Mouse (Mus musculus) layer of hippocampus, postnatal 25 days (tissue): ENCODE measurements around the gene Tspan4. TPM values are rescaled to one million over a fixed set of nuclear protein-coding genes. Genes with fewer than 3 reads are reported as not detected.

Experiments used
- DNase-seq, 2 experiments: peaks; one replicate each; pipeline ENCODE4 v3.0.0; 2022; ENCODE audit warnings: mixed read lengths in 2 of 2, low spot score in 1 of 2; ENCODE audit errors: extremely low spot score in 1 of 2
- total RNA-seq, 2 experiments: library from RNA; stranded (reverse); gene quantifications; 2 replicates each; pipeline ENCODE4 v1.2.3; 2021

The Tspan4 gene
- total RNA-seq, 2 experiments from 2014 or later = 12.2 to 14.3 TPM

DNA sequence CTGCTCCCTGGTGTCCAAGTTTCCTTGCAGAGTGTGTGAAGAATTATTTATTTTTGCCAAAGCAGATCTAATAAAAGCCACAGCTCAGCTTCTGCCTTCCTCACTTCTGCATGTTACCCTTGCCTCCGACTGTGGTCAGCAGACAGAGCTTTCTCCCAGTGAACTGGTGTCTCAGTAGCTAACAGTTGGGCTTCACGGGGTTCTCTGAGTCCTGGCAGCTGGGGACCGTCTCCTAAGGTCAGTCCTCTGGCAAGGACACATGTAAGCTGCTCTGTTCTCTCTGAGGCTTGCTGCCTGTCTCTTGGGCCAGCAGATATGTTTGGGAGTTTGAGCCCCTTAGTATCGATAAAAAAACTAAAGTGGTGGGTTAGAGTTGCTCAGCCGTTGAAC is 15.0 kb upstream of the Tspan4 start:
- no peak for DNase-seq

DNA sequence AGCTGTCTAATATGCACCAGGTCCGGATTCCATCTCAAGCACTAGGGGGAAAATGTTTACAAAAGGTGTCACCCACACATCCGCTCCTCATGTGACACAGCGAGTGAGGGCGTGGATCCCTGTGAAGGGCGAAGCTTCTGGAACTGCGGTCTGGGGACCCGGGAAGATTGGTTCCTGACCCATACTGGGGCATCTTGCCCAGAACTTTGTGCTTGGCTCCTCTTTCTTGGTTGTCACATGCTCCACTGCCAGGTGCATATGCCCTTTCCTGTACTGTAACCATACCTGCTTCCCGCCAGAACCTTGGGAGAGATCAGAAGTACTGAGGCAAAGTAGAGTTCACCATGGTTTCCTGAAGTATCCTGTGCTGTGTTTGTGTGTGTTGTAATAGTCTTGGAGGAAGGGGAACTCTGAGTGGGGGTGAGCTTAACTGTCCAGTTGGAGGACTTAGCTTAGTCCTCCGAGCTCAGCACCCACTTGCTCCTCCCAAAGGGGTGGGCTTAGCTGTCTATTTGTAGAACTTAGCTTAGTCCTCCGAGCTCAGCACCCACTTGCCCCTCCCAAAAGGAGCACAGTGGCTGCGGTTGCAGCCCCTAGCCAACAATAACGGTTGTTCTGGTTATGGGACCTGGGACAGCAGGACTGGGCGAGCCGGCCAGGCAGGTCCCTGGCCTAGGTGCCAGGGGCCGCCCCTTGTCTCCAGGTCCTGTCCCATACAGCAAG is 14.5 kb upstream of the Tspan4 start, which contains the start of gene Cracr2b:
TSS of gene Cracr2b (plus strand) at position 704 of the 723 bp plus-strand sequence.
- DNase-seq = no peak

DNA sequence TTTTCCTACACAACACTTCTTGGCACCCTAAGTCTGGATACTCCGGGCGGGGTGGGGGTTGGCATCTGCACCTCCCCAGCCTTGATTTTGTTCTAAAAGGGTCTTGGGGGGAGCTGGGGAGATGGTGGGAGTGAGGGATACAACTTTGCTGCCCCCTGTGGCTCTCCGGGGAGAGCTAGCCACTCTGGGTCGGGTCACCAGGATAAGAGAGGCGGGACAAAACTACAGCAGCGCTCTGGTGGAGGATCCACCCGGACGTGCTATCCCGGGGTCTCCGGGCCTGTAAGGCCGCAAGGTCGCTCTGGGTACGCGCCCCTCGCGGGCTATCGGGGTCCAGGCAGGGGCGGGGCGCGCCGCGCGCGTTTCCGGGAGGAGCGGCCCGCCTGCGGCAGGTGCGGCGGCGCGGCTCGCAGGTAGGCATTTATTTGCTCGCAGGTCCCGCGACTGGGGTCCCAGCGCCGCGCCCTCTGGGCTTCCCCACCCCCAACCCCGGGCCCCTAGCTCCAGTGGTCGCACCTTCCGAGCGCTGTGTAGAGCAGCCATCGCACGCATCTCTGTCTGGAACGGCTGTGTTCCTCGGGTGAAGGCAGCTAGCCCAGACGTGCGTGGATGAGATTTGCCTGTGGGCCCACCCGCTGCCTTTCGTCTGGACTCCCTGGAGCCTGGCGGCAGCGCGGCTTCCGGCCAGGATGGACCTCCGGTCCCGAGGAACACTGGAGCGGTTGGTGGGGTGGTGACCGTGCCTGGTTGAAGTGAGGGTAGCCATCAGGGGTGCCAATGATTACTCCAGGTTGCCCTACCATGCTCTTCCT is 13.3 kb upstream of the Tspan4 start:
- DNase-seq = no peak

DNA sequence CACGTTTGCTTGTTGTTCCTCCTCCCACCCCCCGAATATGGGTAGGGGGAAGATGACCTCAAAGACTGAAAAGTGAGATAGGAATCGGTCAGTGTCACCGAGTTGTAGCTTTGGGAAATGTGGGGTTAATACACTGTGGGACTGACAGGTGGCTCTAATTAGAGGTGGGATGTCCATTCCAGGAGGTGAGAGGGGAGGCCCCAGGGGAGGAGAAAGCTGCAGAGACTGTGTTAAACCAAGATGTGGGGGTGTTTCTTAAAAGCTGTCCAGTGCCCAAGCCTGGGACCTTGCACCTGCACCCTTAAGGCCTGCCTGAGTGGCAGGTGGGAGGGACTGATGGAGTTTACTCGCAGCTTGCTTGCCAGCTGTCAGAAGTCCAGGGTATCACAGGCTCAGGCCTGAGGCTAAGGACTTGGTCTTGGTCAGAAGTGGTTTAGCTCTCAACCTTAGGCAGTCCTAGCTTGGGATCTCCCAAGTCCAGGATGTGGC is 12.7 kb upstream of the Tspan4 start:
- no peak for DNase-seq

DNA sequence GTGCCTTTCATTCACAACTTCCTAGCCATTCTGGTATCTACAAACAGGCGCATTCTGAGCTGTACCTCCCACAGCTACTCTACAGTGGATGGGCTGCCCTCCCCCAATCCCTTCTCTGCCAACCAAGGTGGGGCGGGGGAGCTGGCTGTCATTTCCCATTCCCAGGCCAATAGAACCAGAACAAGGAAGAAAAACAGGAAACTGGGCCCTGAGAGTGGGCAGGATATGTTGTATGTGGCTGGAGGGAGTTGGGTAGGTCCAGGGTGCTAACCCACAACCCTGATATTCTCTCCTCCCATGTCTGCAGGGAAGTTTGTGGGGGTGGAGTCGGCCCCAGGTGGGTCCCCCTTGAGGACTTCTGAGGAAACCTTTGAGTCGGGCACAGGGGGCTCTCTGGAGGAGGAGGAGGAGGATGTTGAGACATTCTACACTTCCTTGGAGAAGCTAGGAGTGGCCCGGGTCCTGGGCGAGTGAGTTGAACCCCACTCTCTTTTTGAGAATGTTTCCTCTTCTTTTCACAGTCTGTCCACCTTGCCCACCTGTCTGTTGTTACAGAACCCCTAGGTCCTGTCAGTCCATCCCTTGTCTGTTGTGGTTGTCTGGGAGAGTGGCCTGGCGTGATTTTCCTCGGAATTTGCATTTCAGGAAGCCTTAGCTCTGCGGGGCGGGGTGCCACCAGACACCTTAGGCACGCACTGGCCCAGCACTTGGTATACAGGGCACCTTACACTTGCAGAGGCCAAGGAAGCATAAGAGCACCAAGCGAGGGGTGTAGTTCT is 11.0 kb upstream of the Tspan4 start:
- DNase-seq = no peak

DNA sequence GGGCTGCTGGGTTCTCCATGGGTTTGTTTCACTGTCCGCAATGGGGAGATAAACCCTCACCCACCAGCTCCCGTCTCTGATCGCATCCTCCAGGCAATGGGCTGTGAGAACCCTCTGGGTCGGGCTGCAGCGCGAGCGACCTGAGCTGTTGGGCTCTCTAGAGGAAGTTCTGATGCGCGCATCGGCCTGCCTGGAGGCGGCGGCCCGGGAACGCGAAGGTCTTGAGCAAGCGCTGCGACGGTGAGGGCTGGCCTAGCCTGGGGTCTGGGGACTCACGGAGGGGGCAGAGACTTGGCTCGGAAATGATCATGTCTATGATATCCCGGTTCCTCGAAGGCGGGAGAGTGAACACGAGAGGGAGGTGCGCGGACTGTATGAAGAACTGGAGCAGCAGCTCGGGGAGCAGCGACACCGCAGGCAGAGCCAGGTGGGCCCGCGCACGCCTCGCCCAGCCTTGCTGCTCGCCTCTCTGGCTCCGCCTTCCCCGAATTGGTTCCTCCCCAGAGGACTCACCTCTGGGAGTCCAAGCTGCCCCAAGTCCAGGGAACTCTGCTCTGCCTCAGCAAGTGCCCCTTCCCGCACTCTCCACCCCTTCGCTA is 10.3 kb upstream of the Tspan4 start:
- DNase-seq = no peak

DNA sequence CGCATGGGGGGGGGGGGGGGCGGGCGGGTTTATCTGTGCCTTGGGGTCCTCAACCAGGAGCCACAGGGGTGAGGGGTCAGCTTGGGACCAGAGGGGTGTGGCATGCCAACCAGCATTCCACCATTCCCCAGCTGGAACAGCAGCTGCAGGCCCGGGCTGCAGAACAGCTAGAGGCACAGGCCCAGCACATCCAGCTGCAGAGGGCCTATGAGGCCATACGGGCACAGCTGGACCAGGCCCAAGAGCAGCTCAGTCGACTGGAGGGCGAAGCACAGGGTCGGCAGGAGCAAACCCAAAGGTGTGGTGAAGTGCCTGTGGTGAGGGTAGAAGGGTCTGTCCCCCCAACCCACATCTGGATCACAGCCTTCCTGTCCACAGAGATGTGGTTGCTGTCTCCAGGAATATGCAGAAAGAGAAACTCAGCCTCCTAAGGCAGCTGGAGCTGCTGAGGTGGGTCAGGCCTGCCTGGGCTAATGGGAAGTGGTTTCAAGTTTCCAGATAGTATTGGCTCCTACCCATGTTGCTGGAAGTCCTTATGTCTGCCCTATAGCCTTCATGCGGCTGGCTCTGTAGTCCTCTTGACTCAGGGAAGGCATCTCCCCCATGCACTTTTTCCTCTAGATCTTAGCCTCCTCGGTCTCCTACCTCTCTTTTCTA is 9.5 kb upstream of the Tspan4 start:
- no peak for DNase-seq

DNA sequence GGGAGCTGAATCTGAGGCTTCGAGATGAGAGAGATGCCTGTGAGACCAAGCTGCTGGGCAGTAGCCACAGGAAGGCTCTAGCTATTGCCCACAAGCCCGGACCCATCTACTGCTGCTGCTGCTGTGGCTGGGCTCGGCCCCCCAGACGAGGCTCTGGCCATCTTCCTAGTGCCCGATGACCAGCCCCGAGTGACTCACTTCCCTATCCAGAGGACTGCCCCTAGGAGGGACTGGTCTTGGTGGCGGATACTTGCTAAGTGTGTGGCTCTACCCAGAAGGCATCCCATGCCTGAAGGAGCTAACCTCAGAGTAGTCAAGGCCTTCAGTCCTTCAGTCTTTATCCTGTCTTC is 9.0 kb upstream of the Tspan4 start:
- DNase-seq = no peak

DNA sequence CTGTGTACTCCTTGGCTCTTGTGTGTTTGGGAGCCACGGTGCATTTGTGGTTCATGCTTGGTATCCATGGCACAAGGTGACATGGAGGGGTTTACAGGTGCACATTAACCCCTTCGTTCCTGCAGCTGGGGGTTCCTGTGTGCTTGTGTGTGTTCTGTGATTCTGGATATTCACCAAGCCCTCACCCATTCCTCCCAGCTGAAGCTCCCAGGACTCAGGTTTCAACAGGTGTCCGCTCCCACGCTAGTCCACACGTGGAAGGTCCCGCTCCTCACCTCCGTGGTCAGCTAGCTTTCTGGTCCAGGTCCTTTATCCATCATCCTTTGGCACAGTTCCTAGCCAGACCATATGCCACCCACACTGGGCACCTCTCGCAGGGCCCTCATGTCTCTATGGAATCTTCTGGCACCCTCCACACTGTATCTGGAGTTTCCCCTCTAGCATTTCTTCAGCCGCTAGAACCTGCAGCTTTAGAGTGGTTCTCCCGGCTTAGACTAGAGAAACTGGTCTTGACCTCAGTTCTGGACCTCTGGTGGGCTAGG is 8.4 kb upstream of the Tspan4 start:
- DNase-seq = no peak

DNA sequence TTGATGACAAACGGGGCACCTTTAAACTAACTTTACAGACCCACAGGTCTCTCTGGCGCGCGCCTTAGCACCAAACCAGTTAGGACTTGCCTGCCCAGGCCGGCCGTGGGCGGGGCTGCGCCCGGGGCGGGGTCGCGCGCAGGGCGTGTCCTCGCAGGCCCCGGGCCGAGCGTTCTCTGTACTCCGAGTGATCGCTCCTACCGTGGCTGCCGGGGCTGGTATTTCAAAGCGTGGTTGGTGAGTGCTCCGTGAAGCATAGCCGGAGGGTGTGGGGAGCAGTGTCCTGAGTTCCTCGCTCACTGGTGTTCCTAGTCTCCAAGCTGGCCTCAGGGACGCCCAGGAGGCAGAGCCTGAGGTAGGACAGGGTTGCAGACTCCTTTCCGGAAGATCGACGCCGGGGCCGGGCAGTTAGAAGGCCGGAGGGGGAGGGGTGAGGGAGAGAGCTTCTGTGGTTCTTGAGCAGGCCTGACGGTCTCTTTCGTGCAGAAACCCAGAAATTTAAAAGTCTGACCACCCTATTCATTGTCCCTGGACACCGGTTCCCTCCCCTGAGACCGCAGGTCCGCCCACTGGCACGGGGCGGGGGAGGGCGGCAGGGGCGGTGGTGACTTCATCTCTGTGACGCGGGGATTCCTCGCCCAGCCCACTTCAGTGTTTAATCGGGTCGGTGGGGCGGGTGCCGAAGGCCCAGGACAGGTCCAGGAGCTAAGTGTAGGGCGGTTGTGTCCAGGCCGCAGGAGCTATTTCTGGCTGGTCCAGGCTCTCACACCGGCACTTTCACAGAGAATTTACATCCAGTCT is 7.6 kb upstream of the Tspan4 start, which contains the start of gene Cd151:
TSS of gene Cd151 (plus strand) at position 163 of the 801 bp plus-strand sequence.
- DNase-seq = peak; percentile 49 to 54

DNA sequence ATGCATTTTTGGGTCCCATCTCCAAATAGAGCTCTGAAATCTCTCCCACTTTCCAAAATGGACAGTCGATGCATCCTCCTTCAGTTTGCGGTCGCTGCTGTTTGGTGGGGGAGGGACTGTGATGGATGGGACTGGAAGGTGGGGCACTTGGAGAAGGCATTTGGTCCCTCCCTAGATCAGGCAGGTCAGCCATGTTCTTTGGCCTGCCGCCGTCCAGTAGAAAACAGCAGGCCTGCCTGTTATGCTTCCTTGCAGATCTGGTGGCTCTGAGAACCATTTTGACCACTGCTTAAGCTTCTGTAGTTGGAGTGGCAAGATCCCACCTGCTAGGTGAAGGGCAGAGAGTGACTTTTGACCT is 6.9 kb upstream of the Tspan4 start:
- no peak for DNase-seq

DNA sequence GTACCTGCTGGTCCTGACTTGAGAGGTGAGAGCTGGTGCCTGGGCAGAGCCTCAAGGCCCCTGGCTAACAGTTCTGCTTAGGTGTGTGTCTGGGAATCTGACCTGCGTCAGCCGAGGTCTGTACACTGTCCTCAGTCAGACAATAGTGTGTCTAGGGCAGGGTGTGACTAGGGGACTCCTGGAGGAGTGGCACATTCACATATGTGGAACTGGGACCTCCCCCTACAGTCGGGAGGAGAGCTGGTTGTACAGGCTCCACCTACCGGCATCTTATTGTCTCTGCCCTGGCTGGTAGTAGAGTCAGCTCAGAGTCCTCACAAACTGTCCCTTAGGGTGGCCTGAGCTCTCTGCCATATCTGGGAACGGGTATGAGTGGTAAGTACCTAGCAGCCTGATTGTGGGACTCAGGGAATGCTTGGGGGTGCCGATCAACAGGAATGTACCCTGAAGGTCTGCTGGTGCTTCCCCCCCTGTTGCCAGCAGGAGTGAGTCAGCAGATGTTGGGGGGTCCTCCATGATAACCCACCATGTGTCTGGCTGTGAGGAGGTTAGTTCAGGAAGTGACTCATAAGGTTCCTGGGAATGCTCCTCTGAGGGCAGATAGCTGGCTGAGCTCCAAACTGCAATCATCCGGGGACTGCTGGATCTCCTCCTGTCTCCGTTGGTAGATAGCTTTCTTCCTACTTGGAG is 6.4 kb upstream of the Tspan4 start:
- peak in 1 of 2 experiments; percentile 38 for DNase-seq

DNA sequence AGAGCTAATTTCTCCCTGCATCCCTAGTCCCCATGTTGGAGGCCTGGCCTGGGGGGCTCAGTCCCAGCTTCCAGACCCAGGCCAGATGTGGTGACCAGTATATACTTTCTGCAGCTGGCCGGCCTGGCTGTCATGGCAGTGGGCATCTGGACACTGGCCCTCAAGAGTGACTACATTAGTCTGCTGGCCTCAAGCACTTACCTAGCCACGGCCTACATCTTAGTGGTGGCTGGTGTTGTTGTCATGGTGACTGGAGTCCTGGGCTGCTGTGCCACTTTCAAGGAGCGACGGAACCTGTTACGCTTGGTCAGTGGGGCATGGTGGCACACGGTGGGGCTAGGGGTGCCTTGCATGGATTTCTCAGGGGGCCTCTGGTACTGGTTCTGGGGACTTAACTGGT is 5.7 kb upstream of the Tspan4 start:
- no peak for DNase-seq

DNA sequence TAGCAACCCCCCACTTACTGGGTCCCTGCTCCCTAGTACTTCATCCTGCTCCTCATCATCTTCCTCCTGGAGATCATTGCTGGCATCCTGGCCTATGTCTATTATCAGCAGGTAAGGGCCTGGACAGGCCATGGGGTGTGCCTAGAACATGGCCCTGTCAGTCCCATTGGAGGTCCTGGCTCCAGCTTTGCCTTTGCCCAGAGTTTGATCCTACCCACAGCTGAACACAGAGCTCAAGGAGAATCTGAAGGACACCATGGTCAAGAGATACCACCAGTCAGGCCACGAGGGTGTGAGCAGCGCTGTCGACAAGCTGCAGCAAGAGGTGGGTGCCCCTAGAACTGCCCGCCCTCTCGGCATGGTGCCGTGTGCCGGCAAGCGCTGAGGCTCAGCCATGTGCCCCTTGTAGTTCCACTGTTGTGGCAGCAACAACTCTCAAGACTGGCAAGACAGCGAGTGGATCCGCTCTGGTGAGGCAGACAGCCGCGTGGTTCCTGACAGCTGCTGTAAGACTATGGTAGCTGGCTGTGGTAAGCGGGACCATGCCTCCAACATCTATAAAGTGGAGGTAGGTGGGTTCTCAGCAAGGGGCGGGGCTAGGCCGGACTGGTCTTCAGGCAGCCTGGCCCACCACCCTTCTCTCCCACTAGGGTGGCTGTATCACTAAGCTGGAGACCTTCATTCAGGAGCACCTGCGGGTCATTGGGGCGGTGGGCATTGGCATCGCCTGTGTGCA is 5.0 kb upstream of the Tspan4 start:
- DNase-seq = no peak

DNA sequence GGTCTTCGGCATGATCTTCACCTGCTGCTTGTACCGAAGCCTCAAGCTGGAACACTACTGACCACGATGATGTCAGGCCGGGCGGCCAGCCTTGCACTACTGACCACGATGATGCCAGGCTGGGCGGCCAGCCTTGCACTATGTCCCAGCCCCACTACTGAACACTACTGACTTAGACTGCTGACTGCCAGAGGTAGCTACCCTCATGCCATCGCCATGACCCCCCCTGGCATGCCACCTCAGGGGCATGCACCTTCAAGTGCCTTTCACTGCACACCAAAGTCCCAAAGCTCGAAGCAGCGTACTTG is 4.4 kb upstream of the Tspan4 start:
- no peak for DNase-seq

DNA sequence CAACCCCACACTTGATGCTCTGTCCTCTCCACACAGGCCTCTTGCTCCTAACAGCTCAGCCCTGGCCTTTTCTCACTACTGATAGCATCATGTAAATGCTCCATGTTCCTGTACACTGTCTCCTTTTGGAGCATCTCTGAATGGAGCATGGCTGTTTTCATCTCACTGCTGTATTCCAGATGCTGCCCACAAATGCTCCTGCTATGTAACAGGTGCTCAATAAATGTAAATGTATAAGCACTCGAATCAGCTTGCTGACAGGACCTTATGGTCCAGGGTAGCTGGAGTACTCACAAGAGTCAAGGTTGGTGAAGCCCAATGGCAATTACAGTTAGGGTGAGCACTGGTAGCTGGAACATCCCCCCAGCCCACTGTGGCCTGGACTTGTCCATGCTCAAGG is 3.8 kb upstream of the Tspan4 start:
- DNase-seq = no peak

DNA sequence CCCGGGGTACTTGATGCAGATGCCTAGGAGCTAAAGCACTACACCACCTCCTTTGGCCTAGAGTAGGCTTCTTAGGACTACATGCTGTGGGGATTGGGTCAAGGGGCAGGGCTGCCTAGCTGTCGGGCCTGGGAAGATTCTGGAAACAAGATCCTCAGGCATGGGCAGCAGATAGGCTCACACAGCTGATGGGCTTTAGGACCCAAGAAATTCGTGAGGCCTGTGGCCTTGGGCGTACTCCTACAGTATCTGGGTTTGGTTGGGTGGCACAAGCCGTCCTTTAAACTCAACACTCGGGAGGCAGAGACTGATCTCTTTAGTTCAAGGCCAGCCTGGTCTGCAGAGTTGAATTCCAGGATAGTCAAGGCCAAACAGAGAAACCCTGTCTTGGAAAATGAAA is 2.8 kb upstream of the Tspan4 start:
- no peak for DNase-seq

DNA sequence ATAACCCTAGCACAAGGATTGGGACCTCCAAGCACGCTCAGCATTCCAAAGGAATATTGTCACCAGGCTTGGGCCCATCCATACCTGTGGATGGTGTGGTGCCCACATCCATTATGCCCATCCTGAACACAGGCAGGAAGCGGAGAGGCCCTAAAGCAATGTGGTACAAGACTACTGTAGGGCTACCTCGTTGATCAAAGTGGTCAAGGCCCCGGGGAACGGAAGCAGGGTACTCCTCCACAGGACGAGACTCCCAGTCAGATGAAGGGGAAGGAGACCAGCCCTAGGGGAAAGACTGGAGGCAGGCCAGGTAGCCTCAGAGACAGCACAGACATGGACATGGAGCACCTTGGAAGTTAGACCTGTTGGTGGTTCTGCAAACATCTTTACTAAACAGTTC is 2.3 kb upstream of the Tspan4 start:
- no peak for DNase-seq
